Mouse (Mus musculus) hematopoietic stem cell, adult 5-6 weeks (primary cell): ENCODE measurements at regions not wholly inside any gene's neighbourhood (a gene's known extent, or its start where the extent isn't known, plus 50 kb on each side); places are given as distances from the start of the nearest gene placed in this dataset.
A peak's percentile ranks its signal among the peaks of the same experiment; 100 is the strongest.
"Not testable (repeated sequence)": the region's sequence is repeated elsewhere in the genome, so short reads cannot be mapped to it uniquely, and the experiment has no call there.

Experiments
- ATAC-seq, 2 experiments: fragments of 125-278 bp in 1 of 2; replicated peaks in 1 of 2; 2 replicates each; pipeline ENCODE4 v1.8.0; 2016 to 2017; ENCODE audit warnings: inconsistent platforms in 2 of 2, mild to moderate bottlenecking in 2 of 2, moderate number of reproducible peaks in 2 of 2, low read depth in 1 of 2, moderate TSS enrichment in 1 of 2; ENCODE audit not compliant: low FRiP score in 2 of 2, poor library complexity in 2 of 2, severe bottlenecking in 2 of 2, insufficient read depth in 1 of 2, low TSS enrichment in 1 of 2

- peak; percentile 90 to 94 for ATAC-seq
Measured at GRCm38 (mm10) chr3:68789491-68789890, 79.9 kb upstream of the 1110032F04Rik start.

GRCm38 (mm10) chr3:68790466-68790865 lies 78.9 kb upstream of the 1110032F04Rik start:
- no peak for ATAC-seq

GRCm38 (mm10) chr3:68792883-68793282 lies 76.5 kb upstream of the 1110032F04Rik start:
- no peak for ATAC-seq

- no peak for ATAC-seq
Measured at GRCm38 (mm10) chr3:68793923-68794322, 75.5 kb upstream of the 1110032F04Rik start.

GRCm38 (mm10) chr3:68794380-68795014 lies 74.9 kb upstream of the 1110032F04Rik start:
- peak; percentile 49 to 51; a peak in 2 of 4 replicates for ATAC-seq

GRCm38 (mm10) chr3:68795641-68796040 lies 73.7 kb upstream of the 1110032F04Rik start:
- ATAC-seq: no peak

GRCm38 (mm10) chr3:68798408-68798807 lies 71.0 kb upstream of the 1110032F04Rik start:
- not testable (repeated sequence) for ATAC-seq

- peak in 1 of 2 experiments; percentile 42; a peak in 1 of 4 replicates for ATAC-seq
Measured at GRCm38 (mm10) chr3:68808866-68809265, 60.5 kb upstream of the 1110032F04Rik start.

- no peak for ATAC-seq
Measured at GRCm38 (mm10) chr3:68813461-68813860, 55.9 kb upstream of the 1110032F04Rik start.

- no peak for ATAC-seq
Measured at GRCm38 (mm10) chr3:68814011-68814690, 55.2 kb upstream of the 1110032F04Rik start.

GRCm38 (mm10) chr3:68815621-68816020 lies 53.8 kb upstream of the 1110032F04Rik start:
- ATAC-seq: no peak

- ATAC-seq: no peak
Measured at GRCm38 (mm10) chr3:68817321-68817720, 52.1 kb upstream of the 1110032F04Rik start.
